Mouse (Mus musculus): Measurements from ENCODE around the gene Invs. TPM values are rescaled to one million over a fixed set of nuclear protein-coding genes. Genes with fewer than 3 reads are reported as not detected.

Invs gene
- polyA plus RNA-seq (2017; shearing (Covaris generic)): 20.2 TPM

DNA sequence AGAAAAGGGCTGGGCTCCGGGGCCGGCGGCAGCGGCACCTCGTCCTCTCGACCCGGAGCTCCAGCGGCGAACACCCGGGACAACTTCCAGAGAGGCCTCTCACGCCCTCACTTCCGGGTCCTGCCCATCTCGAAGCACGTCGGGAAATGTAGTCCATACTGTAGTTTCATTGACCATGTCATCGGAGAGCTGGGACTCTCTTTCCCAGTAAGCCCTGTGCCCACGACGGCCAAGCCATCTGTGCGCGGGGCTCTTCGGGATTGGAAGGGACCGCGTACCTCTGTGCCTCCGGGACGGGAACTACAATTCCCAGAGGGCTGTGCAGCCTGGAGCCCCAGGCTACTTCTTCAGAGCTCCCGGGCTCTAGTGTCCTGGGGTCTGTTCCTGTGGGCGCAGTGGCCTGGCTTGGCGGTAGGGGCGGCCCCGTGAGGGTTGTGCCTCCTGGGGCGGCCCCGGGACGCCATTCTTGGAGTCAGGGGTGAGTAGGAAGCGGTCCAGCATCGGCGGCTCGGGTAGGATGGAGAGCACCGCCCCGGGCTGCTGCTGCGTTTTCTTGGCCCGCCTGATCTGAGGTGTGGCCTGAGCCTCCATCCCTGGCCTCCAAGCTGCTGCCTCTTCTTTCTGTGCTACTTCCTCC, at the start of gene Invs, which contains the start of gene Erp44:
TSS of gene Invs (plus strand) at position 263 of the 637 bp plus-strand sequence.
TSS of gene Erp44 (minus strand) at position 61 of the 637 bp plus-strand sequence.

DNA sequence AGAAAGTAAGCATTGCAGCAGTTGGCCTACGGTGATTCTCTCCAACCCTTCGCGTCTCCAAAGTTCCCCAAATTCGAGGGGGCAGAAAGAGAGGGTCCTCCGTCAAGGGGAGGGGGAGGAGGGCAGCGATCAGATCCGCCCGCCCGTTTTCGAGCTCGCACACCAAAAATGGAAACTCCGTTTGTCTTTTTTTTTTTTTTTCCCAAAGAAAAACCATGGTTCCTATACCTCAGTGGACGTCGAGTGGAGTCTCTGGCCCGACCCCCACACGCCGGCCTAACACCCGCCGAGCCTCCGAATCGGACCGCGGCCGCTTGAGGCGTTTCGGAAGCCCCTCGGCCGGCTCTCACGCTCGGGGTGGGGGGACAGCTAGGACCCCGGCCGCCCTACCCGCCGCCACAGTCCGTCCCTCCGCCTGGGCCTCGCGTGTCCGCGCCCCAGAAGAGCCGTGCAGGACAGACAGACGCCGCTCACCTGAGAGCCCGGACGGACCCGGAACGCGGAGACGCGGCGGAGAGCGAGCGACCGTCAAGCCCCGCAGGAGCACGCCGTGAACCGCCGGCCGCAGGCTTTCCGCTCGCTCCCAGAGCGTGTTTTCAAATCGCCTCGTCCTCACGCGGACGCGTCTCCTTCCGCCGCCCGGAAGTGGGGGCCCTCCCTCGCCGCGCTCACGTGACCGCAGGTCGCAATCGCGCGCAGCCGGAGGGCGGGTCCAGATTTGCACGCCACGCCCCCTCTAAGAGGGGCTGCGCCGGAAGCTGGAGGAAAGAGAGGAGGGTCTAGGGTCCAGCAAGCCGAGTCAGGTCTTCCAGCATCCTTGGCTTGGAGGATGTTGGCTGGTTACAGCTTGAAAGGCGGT, 193.5 kb downstream of the Invs start, which contains the start of gene Tex10:
TSS of gene Tex10 (minus strand) at position 668 of the 859 bp plus-strand sequence.

Other genes with a start within 250 kb of the Invs start
- gene Nr4a3, start 234.6 kb upstream of the Invs start, polyA plus RNA-seq (2017; shearing (Covaris generic)): 8.1 TPM
- gene Stx17, start 154.8 kb upstream of the Invs start, polyA plus RNA-seq (2017; shearing (Covaris generic)): 17.7 TPM
- gene Erp44, start 202 bp upstream of the Invs start, polyA plus RNA-seq (2017; shearing (Covaris generic)): 89.8 TPM
- gene Tex10, start 193.7 kb downstream of the Invs start, polyA plus RNA-seq (2017; shearing (Covaris generic)): 75.4 TPM

All from CD4-positive, CD25-positive, alpha-beta regulatory T cell (primary cell).